Mouse (Mus musculus) liver, embryonic 14.5 days (tissue): ENCODE data around the gene Nkain4.

Source experiments
- CTCF ChIP-seq: IDR thresholded peaks from 2 replicates; pipeline ENCODE4 v1.5.1; 2016; ENCODE audit warnings: antibody characterized with exemption, low read depth, control low read depth
- EP300 ChIP-seq: IDR thresholded peaks from 2 replicates; pipeline ENCODE4 v1.6.1; 2016; ENCODE audit warnings: antibody characterized with exemption, low read depth

DNA sequence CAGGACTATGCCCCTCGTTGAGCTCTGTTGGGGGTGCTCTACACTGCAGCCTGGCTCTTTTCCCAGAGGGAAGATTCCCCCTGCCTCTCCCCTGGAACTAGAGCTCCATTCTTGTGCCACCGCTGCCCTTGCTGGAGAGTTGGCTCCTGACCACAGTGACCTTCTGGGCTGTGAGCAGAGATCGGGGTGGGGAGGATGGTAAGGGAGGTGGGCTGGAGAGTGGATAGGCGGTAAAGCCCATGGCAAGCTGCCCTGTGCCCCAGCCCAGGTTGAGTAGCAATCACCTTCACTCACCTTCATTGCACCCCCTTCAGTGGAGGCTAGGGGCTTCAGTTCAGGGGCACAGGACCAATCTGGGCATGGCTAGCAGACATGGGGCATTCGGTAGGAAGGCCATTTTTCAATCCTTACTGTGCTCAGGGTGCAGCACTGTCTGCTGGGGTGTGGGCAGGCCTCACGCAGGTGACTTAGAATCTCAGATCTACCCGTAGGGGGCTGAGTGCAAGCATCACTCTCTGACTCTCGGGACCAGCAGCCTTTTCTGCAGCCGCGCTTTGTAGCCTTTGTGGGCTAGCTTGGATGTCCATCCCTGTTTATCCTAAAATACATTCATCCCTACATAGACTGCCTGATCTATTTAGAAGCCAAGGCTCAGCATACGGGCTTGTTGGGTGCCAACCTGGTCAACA, 58.5 kb downstream of the Nkain4 start:
- TF ChIP-seq EP300 = no peak
- TF ChIP-seq CTCF = no peak
